Mouse (Mus musculus): ENCODE measurements around the gene Susd5.
A peak's percentile ranks its signal among the peaks of the same experiment; 100 is the strongest.
"Not testable (repeated sequence)": the region's sequence is repeated elsewhere in the genome, so short reads cannot be mapped to it uniquely, and the experiment has no call there.

DNA sequence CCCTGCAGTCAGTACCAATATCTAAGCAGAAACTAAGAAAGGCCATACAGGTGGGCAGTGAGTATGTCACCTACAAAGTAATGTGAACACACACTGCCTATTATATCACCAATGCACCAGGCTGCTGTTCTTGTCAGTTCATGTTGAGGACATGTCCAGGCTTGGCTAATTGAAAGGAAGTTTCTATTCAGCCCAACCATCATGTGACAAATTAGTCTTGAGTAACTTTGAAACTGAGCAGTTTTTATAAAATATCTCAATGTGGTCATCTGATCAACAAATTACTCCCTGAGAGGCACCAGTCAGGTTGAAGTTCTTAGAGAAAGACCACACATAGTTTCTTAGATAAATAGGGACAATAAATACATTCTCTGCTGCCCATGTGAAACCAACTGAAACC lies 65.9 kb downstream of the Susd5 start:
- TF ChIP-seq POLR2A (IDR thresholded peaks at IDR 0.05; ENCODE audit: low read depth, low read length); MAZ (IDR thresholded peaks at IDR 0.05; ENCODE audit: low read depth, low read length); CTCF (conservative IDR thresholded peaks at IDR 0.05 in 1 of 2, IDR thresholded peaks at IDR 0.05 in 1 of 2; ENCODE audit: low read depth in 2 of 2, low read length in 2 of 2); PAX5 (IDR thresholded peaks at IDR 0.05; ENCODE audit: low read length); JUN (IDR thresholded peaks at IDR 0.05; ENCODE audit: insufficient read depth, low read depth, low read length); USF2 (conservative IDR thresholded peaks at IDR 0.05; ENCODE audit: low read depth, low read length); KAT2A (IDR thresholded peaks at IDR 0.05; ENCODE audit: insufficient replicate concordance, low read length); MEF2A (IDR thresholded peaks at IDR 0.05; ENCODE audit: borderline replicate concordance, low read depth, low read length); ZC3H11A (IDR thresholded peaks at IDR 0.05; ENCODE audit: low read depth, low read length); TCF12 (IDR thresholded peaks at IDR 0.05; ENCODE audit: low read depth, low read length); EP300 (IDR thresholded peaks at IDR 0.05; ENCODE audit: low read length): not testable (repeated sequence)
- TF ChIP-seq BHLHE40 (IDR thresholded peaks at IDR 0.05; ENCODE audit: low read depth, low read length), result peak; percentile 64

All from CH12.LX (cell line).